Mouse (Mus musculus) midbrain, embryonic 11.5 days (tissue): Measurements from ENCODE around the gene Pde6h. TPM values are rescaled to one million over a fixed set of nuclear protein-coding genes. Genes with fewer than 3 reads are reported as not detected.

Experiments
- ATAC-seq: fragments of 200-750 bp; cut with Nextera tagmentation; 2 replicates; pipeline ENCODE4 v1.8.0; 2017; ENCODE audit warnings: moderate TSS enrichment, moderate library complexity; ENCODE audit not compliant: low FRiP score
- DNase-seq: peaks from one replicate; pipeline ENCODE4 v3.0.0; 2015; ENCODE audit warnings: low spot score; ENCODE audit errors: missing footprints
- H3K27ac ChIP-seq: fragments of 300-500 bp; sonication (generic); 2 replicates; pipeline ENCODE4 v1.5.1; 2014; ENCODE audit warnings: low read depth, low read length
- H3K27me3 ChIP-seq: fragments of 300-500 bp; sonication (generic); 2 replicates; pipeline ENCODE4 v1.6.1; 2014; ENCODE audit warnings: mild to moderate bottlenecking, low read length, moderate library complexity, mixed read lengths; ENCODE audit not compliant: control insufficient read depth, insufficient read depth
- H3K36me3 ChIP-seq: fragments of 300-500 bp; sonication (generic); 2 replicates; pipeline ENCODE4 v1.6.1; 2014; ENCODE audit warnings: mild to moderate bottlenecking, low read length, moderate library complexity, mixed read lengths; ENCODE audit not compliant: control insufficient read depth, insufficient read depth
- H3K4me1 ChIP-seq: fragments of 300-500 bp; sonication (generic); 2 replicates; pipeline ENCODE4 v1.6.1; 2014; ENCODE audit warnings: low read length; ENCODE audit not compliant: control insufficient read depth, insufficient read depth
- H3K4me2 ChIP-seq: fragments of 300-500 bp; sonication (generic); 2 replicates; pipeline ENCODE4 v1.6.1; 2014; ENCODE audit warnings: mild to moderate bottlenecking, moderate library complexity
- H3K4me3 ChIP-seq: fragments of 300-500 bp; sonication (generic); 2 replicates; pipeline ENCODE4 v1.5.1; 2014; ENCODE audit warnings: low read depth, low read length
- H3K9ac ChIP-seq: fragments of 300-500 bp; sonication (generic); 2 replicates; pipeline ENCODE4 v1.6.1; 2014; ENCODE audit warnings: low read length
- H3K9me3 ChIP-seq: fragments of 300-500 bp; sonication (generic); 2 replicates; pipeline ENCODE4 v1.6.1; 2016; ENCODE audit warnings: low read length; ENCODE audit not compliant: control insufficient read depth
- WGBS: fragments of 180-500 bp; shearing (Covaris S2); extraction: QIAGEN DNeasy Blood & Tissue Kit; methylation state at CpG from one replicate; pipeline ENCODE4 v1.1.7; 2014; 5-methylcytosine and 5-hydroxymethylcytosine counted together
- polyA plus RNA-seq: library from polyadenylated mRNA; unstranded; fragments of >200 nt; fragmentation: Nextera tagmentation; extraction: Ambion mirVana; gene quantifications from 2 replicates; pipeline ENCODE4 v1.2.1, GENCODE M21; 2014

The Pde6h gene
- polyA plus RNA-seq, 1 experiment from 2014 or later: not detected

GRCm38 (mm10) chr6:136934068-136934467 is 10.4 kb downstream of the Pde6h start:
- Histone ChIP-seq H3K27ac (no peak overlapping the region), H3K4me3 (no peak overlapping the region), H3K9ac (no peak overlapping the region), H3K4me1 (no peaks in the 10 kb centered on the region), H3K36me3 (no peaks in the 10 kb centered on the region), H3K4me2 (no peak overlapping the region), H3K9me3 (no peaks in the 10 kb centered on the region), H3K27me3 (no peaks in the 10 kb centered on the region)
- DNase-seq: no peak
- 87% methylated on average over 7 of the region's 7 CpGs for WGBS
- ATAC-seq: no peak

- no peak overlapping the region for H3K9ac ChIP-seq
- H3K27ac ChIP-seq: no peak overlapping the region
- no peak overlapping the region for H3K4me2 ChIP-seq
- no peaks in the 10 kb centered on the region for H3K9me3 ChIP-seq
- 77% methylated on average over 3 of the region's 3 CpGs for WGBS
- H3K36me3 ChIP-seq: no peaks in the 10 kb centered on the region
- DNase-seq (no peak), ATAC-seq (no peak)
- H3K4me3 ChIP-seq: no peak overlapping the region
- H3K4me1 ChIP-seq: no peaks in the 10 kb centered on the region
- H3K27me3 ChIP-seq: no peaks in the 10 kb centered on the region
Measured at GRCm38 (mm10) chr6:136935233-136935632, 11.6 kb downstream of the Pde6h start.

- Histone ChIP-seq H3K27me3 (no peaks in the 10 kb centered on the region), H3K27ac (no peak overlapping the region), H3K36me3 (no peaks in the 10 kb centered on the region), H3K9ac (no peak overlapping the region), H3K4me2 (no peak overlapping the region), H3K4me3 (no peak overlapping the region), H3K9me3 (no peaks in the 10 kb centered on the region), H3K4me1 (no peaks in the 10 kb centered on the region)
- 85% methylated on average over 9 of the region's 9 CpGs for WGBS
- no peak for DNase-seq
- no peak for ATAC-seq
Measured at GRCm38 (mm10) chr6:136936361-136936760, 12.7 kb downstream of the Pde6h start.

- ATAC-seq (no peak), DNase-seq (no peak)
- Histone ChIP-seq H3K27ac (no peak overlapping the region), H3K27me3 (no peaks in the 10 kb centered on the region), H3K36me3 (no peaks in the 10 kb centered on the region), H3K4me2 (no peak overlapping the region), H3K9me3 (no peaks in the 10 kb centered on the region), H3K9ac (no peak overlapping the region), H3K4me3 (no peak overlapping the region), H3K4me1 (no peaks in the 10 kb centered on the region)
- 86% methylated on average over 3 of the region's 3 CpGs for WGBS
Measured at GRCm38 (mm10) chr6:136937117-136937516, 13.5 kb downstream of the Pde6h start.

- 81% methylated on average over 18 of the region's 18 CpGs for WGBS
- no peak for ATAC-seq
- DNase-seq: no peak
Measured at GRCm38 (mm10) chr6:136938331-136939126, 14.9 kb downstream of the Pde6h start.

GRCm38 (mm10) chr6:136939326-136940187 is 15.9 kb downstream of the Pde6h start:
- no peaks in the 10 kb centered on the region for H3K9me3 ChIP-seq
- H3K36me3 ChIP-seq: no peaks in the 10 kb centered on the region
- no peak overlapping the region for H3K4me3 ChIP-seq
- no peak for DNase-seq
- no peak overlapping the region for H3K9ac ChIP-seq
- no peaks in the 10 kb centered on the region for H3K4me1 ChIP-seq
- H3K27me3 ChIP-seq: no peaks in the 10 kb centered on the region
- 81% methylated on average over 13 of the region's 14 CpGs for WGBS
- ATAC-seq: no peak
- no peak overlapping the region for H3K27ac ChIP-seq
- no peak overlapping the region for H3K4me2 ChIP-seq

More at GRCm38 (mm10) chr6:136938331-136939126, 14.9 kb downstream of the Pde6h start:
- no peak overlapping the region for H3K4me3 ChIP-seq
- H3K4me1 ChIP-seq: no peaks in the 10 kb centered on the region
- H3K4me2 ChIP-seq: no peak overlapping the region
- H3K27me3 ChIP-seq: no peaks in the 10 kb centered on the region
- no peaks in the 10 kb centered on the region for H3K36me3 ChIP-seq
- H3K27ac ChIP-seq: no peak overlapping the region
- H3K9me3 ChIP-seq: no peaks in the 10 kb centered on the region
- no peak overlapping the region for H3K9ac ChIP-seq

GRCm38 (mm10) chr6:136940188-136940960 is 16.7 kb downstream of the Pde6h start:
- H3K4me3 ChIP-seq: no peak overlapping the region
- 83% methylated on average over 11 of the region's 11 CpGs for WGBS
- H3K27ac ChIP-seq: no peak overlapping the region

GRCm38 (mm10) chr6:136941051-136942021 is 17.7 kb downstream of the Pde6h start, which contains the start of gene Arhgdib:
Arhgdib (minus strand) TSS chr6:136941899.
- H3K4me1 ChIP-seq: no peaks in the 10 kb centered on the region
- no peak within 1 kb of the TSS for H3K27ac ChIP-seq
- no peak within 1 kb of the TSS for H3K4me2 ChIP-seq
- no peaks in the 10 kb centered on the region for H3K27me3 ChIP-seq
- no peaks in the 10 kb centered on the region for H3K9me3 ChIP-seq
- H3K9ac ChIP-seq: no peak within 1 kb of the TSS
- H3K36me3 ChIP-seq: no peaks in the 10 kb centered on the region
- WGBS: 74% methylated on average over 12 of the region's 12 CpGs
- ATAC-seq: no peak
- no peak within 1 kb of the TSS for H3K4me3 ChIP-seq
- peak; percentile 79 for DNase-seq

More at GRCm38 (mm10) chr6:136940188-136940960, 16.7 kb downstream of the Pde6h start:
- ATAC-seq: no peak
- Histone ChIP-seq H3K4me1 (no peaks in the 10 kb centered on the region), H3K9me3 (no peaks in the 10 kb centered on the region), H3K27me3 (no peaks in the 10 kb centered on the region), H3K36me3 (no peaks in the 10 kb centered on the region), H3K4me2 (no peak overlapping the region), H3K9ac (no peak overlapping the region)
- peak; percentile 41 for DNase-seq
